Mouse (Mus musculus) brain, embryonic 14.5 days (tissue): ENCODE results near the gene Olfr1441.

ENCODE experiments used
- CTCF ChIP-seq: fragments of 200-500 bp; IDR thresholded peaks from 2 replicates; pipeline ENCODE4 v1.5.1; 2012; ENCODE audit warnings: inconsistent platforms, mild to moderate bottlenecking, moderate library complexity, borderline replicate concordance; ENCODE audit not compliant: insufficient read depth, insufficient read length; ENCODE audit errors: extremely low read depth
- POLR2A ChIP-seq: fragments of 200-500 bp; IDR thresholded peaks from 2 replicates; pipeline ENCODE4 v1.6.1; 2012; ENCODE audit warnings: mild to moderate bottlenecking, inconsistent platforms, borderline replicate concordance; ENCODE audit not compliant: poor library complexity, insufficient read depth, insufficient read length, severe bottlenecking; ENCODE audit errors: extremely low read depth

DNA sequence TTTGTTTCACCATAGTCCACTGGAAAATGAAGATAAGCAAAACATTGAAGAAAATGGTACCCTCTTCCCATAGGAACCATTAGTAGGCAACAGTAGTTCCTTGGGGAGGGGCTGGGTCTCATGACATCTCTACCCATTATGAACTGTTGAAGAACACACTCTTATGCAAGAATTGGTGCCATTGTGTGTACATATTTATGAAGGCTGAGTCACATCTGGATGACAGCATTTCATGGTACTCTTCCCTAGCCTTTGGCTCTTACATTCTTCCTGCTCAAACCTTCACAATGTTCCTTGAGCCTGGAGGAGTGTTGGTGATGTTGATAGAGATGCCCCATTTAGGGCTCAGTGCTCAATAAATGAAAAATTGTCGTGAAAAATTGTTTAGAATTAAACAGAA, 22.3 kb downstream of the Olfr1441 start:
- TF ChIP-seq CTCF (no peak), POLR2A (no peak)
